Mouse (Mus musculus): ENCODE data around the gene Pirb. TPM values are rescaled to one million over a fixed set of nuclear protein-coding genes. Genes with fewer than 3 reads are reported as not detected.
A peak's percentile ranks its signal among the peaks of the same experiment; 100 is the strongest.

Pirb gene
- total RNA-seq, 2 experiments from 2014 or later = 0.61 to 0.84 TPM

DNA sequence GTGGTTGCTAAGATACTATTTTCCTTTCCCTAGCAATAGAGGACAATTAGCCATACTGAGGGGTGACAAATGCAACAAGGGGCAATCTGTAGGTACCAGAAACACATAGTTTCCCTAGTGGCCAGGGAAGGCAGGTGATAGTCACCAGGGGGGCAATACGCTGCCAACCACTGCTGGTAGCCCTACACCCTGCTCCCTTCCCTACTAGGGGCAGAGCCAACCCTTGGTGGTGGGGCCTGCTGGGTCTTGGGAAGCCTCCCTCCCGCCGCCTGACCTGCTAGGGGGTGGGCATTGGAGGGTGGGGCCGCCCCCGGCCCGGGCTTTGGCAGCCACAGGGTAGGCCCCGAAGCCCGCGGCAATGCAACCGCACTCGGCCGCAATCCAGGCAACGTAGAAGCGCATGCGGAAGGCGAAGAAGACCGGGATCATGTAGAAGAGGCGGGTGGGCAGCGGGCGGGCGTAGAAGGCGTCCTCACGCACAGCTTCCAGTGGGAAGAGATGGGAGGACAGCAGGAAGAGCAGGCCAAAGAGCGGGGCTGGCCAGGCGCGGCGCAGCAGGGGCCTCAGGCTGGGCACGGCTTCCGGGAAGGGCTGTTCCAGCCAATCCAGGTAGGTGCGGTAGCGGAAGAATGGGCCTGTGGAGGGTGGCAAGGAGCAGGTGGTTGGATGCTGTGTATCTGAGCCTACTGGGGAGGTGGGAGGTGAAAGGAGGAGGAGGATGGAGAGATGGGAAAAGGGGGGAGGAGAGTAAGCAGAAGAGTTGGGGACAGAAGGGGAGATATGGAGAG is 34.6 kb downstream of the Pirb start:
- intact Hi-C loops (cut with DNase I) = no loop called here
- H3K4me3 ChIP-seq = no peak overlapping the region
- H3K27ac ChIP-seq = no peak overlapping the region
- DNase-seq = no peak
- no peak for TF ChIP-seq CTCF (IDR thresholded peaks at IDR 0.05)

- no peak for DNase-seq
- Histone ChIP-seq H3K27ac (no peak overlapping the region), H3K4me3 (no peak overlapping the region)
- TF ChIP-seq CTCF (IDR thresholded peaks at IDR 0.05) = no peak
- intact Hi-C loops (cut with DNase I) = no loop called here
Observed at GRCm38 (mm10) chr7:3684698-3685097, 35.5 kb downstream of the Pirb start.

- DNase-seq = no peak
- TF ChIP-seq CTCF (IDR thresholded peaks at IDR 0.05) = no peak
- no peak overlapping the region for H3K27ac ChIP-seq
- intact Hi-C loops (cut with DNase I) = no loop called here
- H3K4me3 ChIP-seq = no peak overlapping the region
Observed at GRCm38 (mm10) chr7:3683908-3684550, 36.2 kb downstream of the Pirb start.

GRCm38 (mm10) chr7:3677342-3677741 is 42.8 kb downstream of the Pirb start, which contains the start of gene Tmc4:
Gene Tmc4, minus strand, starts transcription at chr7:3677553.
- TF ChIP-seq CTCF (IDR thresholded peaks at IDR 0.05) = no peak
- intact Hi-C loops (cut with DNase I) = no loop called here
- H3K4me3 ChIP-seq = no peak within 1 kb of the TSS
- H3K27ac ChIP-seq = no peak within 1 kb of the TSS
- no peak for DNase-seq

DNA sequence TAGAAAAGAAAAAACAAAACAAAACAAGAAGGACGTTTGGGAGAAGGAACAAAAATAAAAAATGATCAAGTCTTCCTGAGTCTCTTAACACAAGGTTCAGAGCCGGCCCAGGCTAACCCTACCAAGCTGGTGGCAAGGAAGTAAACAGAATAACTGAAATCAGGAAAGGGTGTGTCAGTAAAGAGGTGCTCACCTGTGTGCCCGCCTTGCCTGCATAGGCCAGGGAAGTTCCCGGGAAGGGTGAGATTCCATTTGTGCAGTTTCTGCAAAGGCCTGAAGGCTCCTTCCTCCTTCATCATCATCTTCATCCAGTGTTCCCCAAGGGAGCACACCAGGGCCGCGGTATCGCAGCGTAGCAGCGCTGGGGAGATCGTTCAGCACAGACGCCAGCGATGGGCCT is 43.8 kb downstream of the Pirb start:
- intact Hi-C loops (cut with DNase I) = no loop called here
- H3K27ac ChIP-seq = no peak overlapping the region
- DNase-seq = no peak
- no peak for TF ChIP-seq CTCF (IDR thresholded peaks at IDR 0.05)
- H3K4me3 ChIP-seq = no peak overlapping the region

GRCm38 (mm10) chr7:3675228-3675548 is 45.0 kb downstream of the Pirb start:
- intact Hi-C loops (cut with DNase I) = no loop called here
- no peak for TF ChIP-seq CTCF (IDR thresholded peaks at IDR 0.05)
- H3K27ac ChIP-seq = no peak overlapping the region
- H3K4me3 ChIP-seq = no peak overlapping the region
- DNase-seq = no peak

DNA sequence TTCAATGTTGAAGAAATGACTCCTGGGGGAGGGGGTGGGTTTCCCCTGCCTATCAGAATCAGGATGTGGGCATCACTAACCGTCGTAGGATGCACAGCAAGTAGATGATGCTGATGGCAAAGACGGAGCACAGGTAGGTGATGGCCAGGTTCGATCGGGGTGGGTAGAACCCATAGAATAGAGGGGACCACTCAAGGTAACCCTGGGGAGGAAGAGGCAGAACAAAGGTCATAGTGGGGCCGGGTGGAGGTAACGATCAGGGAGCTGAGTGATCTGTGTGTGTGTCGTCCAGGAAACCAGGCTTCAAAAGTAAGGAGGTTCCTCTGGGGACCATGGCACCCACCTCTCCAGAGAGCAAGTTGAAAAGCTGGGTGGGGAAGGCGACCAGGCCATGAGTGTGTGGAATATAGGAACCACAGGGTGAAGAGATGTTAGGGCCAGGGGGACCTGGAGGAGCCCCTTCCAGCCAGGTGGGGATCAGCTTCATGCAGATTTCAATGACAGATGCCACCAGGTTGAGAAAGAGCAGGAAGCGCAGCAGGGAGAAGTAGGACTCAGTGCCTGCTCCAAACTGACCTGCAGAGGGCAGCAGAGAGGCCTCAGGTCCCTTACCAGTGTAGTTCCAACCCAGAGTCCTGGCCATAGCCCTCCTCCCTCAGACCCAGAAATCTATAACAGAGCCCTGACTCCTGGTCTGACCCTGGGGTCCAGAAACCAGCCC is 45.5 kb downstream of the Pirb start:
- peak; percentile 100; the same call in 1 of the 2 replicates for TF ChIP-seq CTCF (IDR thresholded peaks at IDR 0.05)
- intact Hi-C loops (cut with DNase I) = no loop called here
- peak; percentile 86 for DNase-seq
- H3K27ac ChIP-seq = no peak overlapping the region
- no peak overlapping the region for H3K4me3 ChIP-seq

DNA sequence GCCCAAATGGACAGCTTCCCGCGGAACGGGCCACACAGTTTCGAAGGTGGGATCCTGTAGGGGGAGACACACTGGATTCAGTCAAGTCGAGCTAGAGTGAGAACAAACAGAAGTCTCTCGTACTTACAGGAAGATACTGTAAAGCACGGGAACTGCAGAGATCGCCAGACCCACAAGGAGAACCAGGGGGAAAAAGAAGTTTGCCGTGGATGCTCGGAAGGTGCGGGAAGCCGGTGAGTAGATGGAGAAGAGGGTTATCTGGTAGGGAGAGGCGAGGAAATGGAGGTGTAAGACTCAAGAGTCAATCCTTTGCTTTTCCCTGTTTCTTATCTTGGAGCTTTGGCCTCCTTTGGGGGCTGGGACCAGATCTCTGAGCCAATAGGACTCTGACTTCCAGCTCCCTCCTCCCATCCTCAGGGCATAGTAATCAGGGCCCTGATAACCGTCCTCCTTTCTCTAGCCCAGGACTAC is 53.2 kb downstream of the Pirb start:
- DNase-seq = no peak
- peak overlapping the region; percentile 39 for H3K4me3 ChIP-seq
- TF ChIP-seq CTCF (IDR thresholded peaks at IDR 0.05) = peak; percentile 11; the same call in 1 of the 2 replicates
- intact Hi-C loops (cut with DNase I) = no loop called here
- H3K27ac ChIP-seq = peak overlapping the region; percentile 31; the same call in 1 of the 2 replicates

GRCm38 (mm10) chr7:3665215-3666114 is 54.7 kb downstream of the Pirb start, which contains the start of gene Leng1:
Gene Leng1, minus strand, starts transcription at chr7:3665840.
- peak within 1 kb of the TSS; percentile 92 for H3K27ac ChIP-seq
- no peak for TF ChIP-seq CTCF (IDR thresholded peaks at IDR 0.05)
- H3K4me3 ChIP-seq = peak within 1 kb of the TSS; percentile 78
- intact Hi-C loops (cut with DNase I) = loop anchor here (1.0 to 2.0 kb wide), 2 partner anchors 20 to 27 kb away; partner anchors contain the start of genes Cnot3, Mboat7 and Tsen34
- DNase-seq = peak; percentile 98

- peak overlapping the region; percentile 92 for H3K27ac ChIP-seq
- TF ChIP-seq CTCF (IDR thresholded peaks at IDR 0.05) = no peak
- peak overlapping the region; percentile 78 for H3K4me3 ChIP-seq
- DNase-seq = no peak
- intact Hi-C loops (cut with DNase I) = loop anchor here (1.0 to 2.0 kb wide), 2 partner anchors 19 to 28 kb away; partner anchors contain the start of genes Cnot3, Mboat7 and Tsen34
Observed at GRCm38 (mm10) chr7:3664524-3665214, 55.5 kb downstream of the Pirb start.

Other genes starting within 250 kb of the Pirb start
- not detected for gene Tarm1, start 217.8 kb downstream of the Pirb start, total RNA-seq (2021)
- not detected for gene Oscar, start 104.2 kb downstream of the Pirb start, total RNA-seq (2021)
- 1,000 to 10,000 TPM in 1 of 2 experiments, 100 to 1,000 TPM in 1; 931 to 1,252 TPM for gene Ndufa3, start 103.0 kb downstream of the Pirb start, total RNA-seq (2021)
- gene Tfpt, start 90.5 kb downstream of the Pirb start, total RNA-seq (2021) = 10 to 100 TPM; 14.0 to 16.2 TPM
- 10 to 100 TPM; 20.8 to 22.1 TPM for gene Prpf31, start 90.4 kb downstream of the Pirb start, total RNA-seq (2021)
- gene Cnot3, start 75.1 kb downstream of the Pirb start, total RNA-seq (2021) = 10 to 100 TPM; 16.0 to 20.2 TPM
- 1 to 10 TPM; 4.9 to 6.8 TPM for gene Leng1, start 54.6 kb downstream of the Pirb start, total RNA-seq (2021)
- 1 to 10 TPM in 1 of 2 experiments, under 1 TPM in 1; 0.38 to 1.3 TPM for gene Tmc4, start 42.8 kb downstream of the Pirb start, total RNA-seq (2021)
- 10 to 100 TPM; 22.7 to 31.9 TPM for gene Tsen34, start 27.5 kb downstream of the Pirb start, total RNA-seq (2021)
- 10 to 100 TPM in 1 of 2 experiments, 1 to 10 TPM in 1; 8.9 to 10.1 TPM for gene Mboat7, start 26.9 kb downstream of the Pirb start, total RNA-seq (2021)
- gene Rps9, start 16.4 kb downstream of the Pirb start, total RNA-seq (2021) = 100 to 1,000 TPM; 399 to 461 TPM
- not detected for gene Gm15448, start 105.3 kb upstream of the Pirb start, total RNA-seq (2021)
- not detected for gene Pira2, start 124.7 kb upstream of the Pirb start, total RNA-seq (2021)
- not detected for gene Gm14548, start 177.7 kb upstream of the Pirb start, total RNA-seq (2021)
- gene Lilra6, start 195.1 kb upstream of the Pirb start, total RNA-seq (2021) = under 1 TPM; 0.13 to 0.28 TPM